In genomic region chr8:120517666-120518410, GRCm38 (mm10) we compare ENCODE assay signal across 7 mouse cellular contexts.
DNase-seq lines count a peak whose midpoint lies in the region; ATAC-seq lines count a peak whose summit lies in the region.

No protein-coding gene starts in this region.

- H3K4me3 ChIP-seq in kidney, embryonic 16.5 days (ENCODE audit: low read length): no peak overlapping the region
- H3K4me3 ChIP-seq in forebrain, embryonic 14.5 days (ENCODE audit: low read depth, low read length): no peak overlapping the region
- H3K4me3 ChIP-seq in hindbrain, embryonic 12.5 days: no peak overlapping the region
- H3K4me3 ChIP-seq in neural tube, embryonic 12.5 days: no peak overlapping the region
- H3K4me3 ChIP-seq in liver, embryonic 11.5 days (ENCODE audit: low read depth, low read length): no peak overlapping the region

- peak overlapping the region; percentile 53 for H3K27ac ChIP-seq in kidney, embryonic 16.5 days (ENCODE audit: low read length)
- H3K27ac ChIP-seq in forebrain, embryonic 14.5 days (ENCODE audit: low read depth, low read length): peak overlapping the region; percentile 39; the same call in 1 of the 2 replicates
- H3K27ac ChIP-seq in hindbrain, embryonic 12.5 days: peak overlapping the region; percentile 74
- peak overlapping the region; percentile 42; the same call in 1 of the 2 replicates for H3K27ac ChIP-seq in neural tube, embryonic 12.5 days
- H3K27ac ChIP-seq in liver, embryonic 11.5 days (ENCODE audit: low read depth, low read length): no peak overlapping the region

- H3K36me3 ChIP-seq in kidney, embryonic 16.5 days (ENCODE audit: insufficient read depth, low read length): no peaks in the 10 kb centered on the region
- no peaks in the 10 kb centered on the region for H3K36me3 ChIP-seq in forebrain, embryonic 14.5 days (ENCODE audit: control insufficient read depth, insufficient read depth, low read length)
- no peaks in the 10 kb centered on the region for H3K36me3 ChIP-seq in hindbrain, embryonic 12.5 days
- no peaks in the 10 kb centered on the region for H3K36me3 ChIP-seq in neural tube, embryonic 12.5 days
- no peaks in the 10 kb centered on the region; the same call in 1 of the 2 replicates for H3K36me3 ChIP-seq in liver, embryonic 11.5 days (ENCODE audit: control insufficient read depth, insufficient read depth, low read length)

- ATAC-seq in kidney, embryonic 16.5 days (ENCODE audit: low FRiP score, low TSS enrichment): no peak
- ATAC-seq in forebrain, embryonic 14.5 days: no peak
- no peak for ATAC-seq in hindbrain, embryonic 12.5 days (ENCODE audit: low FRiP score)
- ATAC-seq in neural tube, embryonic 12.5 days (ENCODE audit: low FRiP score, low read depth): no peak
- ATAC-seq in liver, embryonic 11.5 days (replicated peaks; ENCODE audit: low FRiP score): no peak

- DNase-seq in kidney, adult 11 months: no peak
- no peak for DNase-seq in forebrain, embryonic 14.5 days (ENCODE audit: low spot score)
- DNase-seq in liver, embryonic 11.5 days (ENCODE audit: low spot score): no peak
- no peak for DNase-seq in frontal cortex, postnatal 36 days (ENCODE audit: low spot score in 2 of 2)

- no peaks in the 10 kb centered on the region for H3K27me3 ChIP-seq in kidney, embryonic 16.5 days (ENCODE audit: insufficient read depth, low read length)
- no peaks in the 10 kb centered on the region for H3K27me3 ChIP-seq in forebrain, embryonic 14.5 days (replicated peaks; ENCODE audit: control insufficient read depth, insufficient read depth, low read length)
- no peaks in the 10 kb centered on the region for H3K27me3 ChIP-seq in hindbrain, embryonic 12.5 days
- no peaks in the 10 kb centered on the region for H3K27me3 ChIP-seq in neural tube, embryonic 12.5 days (replicated peaks)
- no peaks in the 10 kb centered on the region for H3K27me3 ChIP-seq in liver, embryonic 11.5 days (replicated peaks; ENCODE audit: control insufficient read depth, insufficient read depth, low read length)

- no peak overlapping the region for H3K9ac ChIP-seq in kidney, embryonic 16.5 days (replicated peaks; ENCODE audit: low read length)
- no peak overlapping the region for H3K9ac ChIP-seq in forebrain, embryonic 14.5 days (ENCODE audit: low read length)
- no peak overlapping the region for H3K9ac ChIP-seq in hindbrain, embryonic 12.5 days
- H3K9ac ChIP-seq in neural tube, embryonic 12.5 days: 0 out of 2 replicates have a peak overlapping the region, but pooled peaks have one; percentile 10
- H3K9ac ChIP-seq in liver, embryonic 11.5 days (ENCODE audit: low read depth, low read length): no peak overlapping the region

- no peak overlapping the region for H3K4me2 ChIP-seq in kidney, embryonic 16.5 days (replicated peaks; ENCODE audit: low read depth, low read length)
- no peak overlapping the region for H3K4me2 ChIP-seq in forebrain, embryonic 14.5 days (ENCODE audit: low read length)
- H3K4me2 ChIP-seq in hindbrain, embryonic 12.5 days (replicated peaks): 0 out of 2 replicates have a peak overlapping the region, but pooled peaks have one; percentile 13
- peak overlapping the region; percentile 29 for H3K4me2 ChIP-seq in neural tube, embryonic 12.5 days (replicated peaks)
- no peak overlapping the region for H3K4me2 ChIP-seq in liver, embryonic 11.5 days

- no peaks in the 10 kb centered on the region for H3K9me3 ChIP-seq in kidney, embryonic 16.5 days (ENCODE audit: low read length)
- H3K9me3 ChIP-seq in forebrain, embryonic 14.5 days (replicated peaks; ENCODE audit: control insufficient read depth, low read length): no peaks in the 10 kb centered on the region
- no peaks in the 10 kb centered on the region for H3K9me3 ChIP-seq in hindbrain, embryonic 12.5 days (replicated peaks)
- no peaks in the 10 kb centered on the region for H3K9me3 ChIP-seq in neural tube, embryonic 12.5 days
- no peaks in the 10 kb centered on the region for H3K9me3 ChIP-seq in liver, embryonic 11.5 days (ENCODE audit: control insufficient read depth, low read length)

- 32% methylated on average over 11 of the region's 11 CpGs for WGBS in kidney, embryonic 16.5 days
- WGBS in forebrain, embryonic 14.5 days: 45% methylated on average over 11 of the region's 11 CpGs
- 35% methylated on average over 11 of the region's 11 CpGs for WGBS in hindbrain, embryonic 12.5 days
- 21% methylated on average over 11 of the region's 11 CpGs for WGBS in neural tube, embryonic 12.5 days
- 51% methylated on average over 11 of the region's 11 CpGs for WGBS in liver, embryonic 11.5 days

- peaks cover 69% of the 10 kb centered on the region for H3K4me1 ChIP-seq in kidney, embryonic 16.5 days (ENCODE audit: insufficient read depth, low read length)
- H3K4me1 ChIP-seq in forebrain, embryonic 14.5 days (ENCODE audit: control insufficient read depth, insufficient read depth, low read length): peaks cover 89% of the 10 kb centered on the region
- H3K4me1 ChIP-seq in hindbrain, embryonic 12.5 days: peaks cover 99% of the 10 kb centered on the region
- peaks cover 99% of the 10 kb centered on the region for H3K4me1 ChIP-seq in neural tube, embryonic 12.5 days
- peaks cover 80% of the 10 kb centered on the region for H3K4me1 ChIP-seq in liver, embryonic 11.5 days (replicated peaks; ENCODE audit: control insufficient read depth, insufficient read depth, low read length)

Comparison
In these comparisons a context has a peak if more than half of its experiments do, and no peak if none do; other contexts are left out.
1. H3K4me2 ChIP-seq: peak in hindbrain, embryonic 12.5 days (single experiment) and neural tube, embryonic 12.5 days (single experiment); none in kidney, embryonic 16.5 days (single experiment), forebrain, embryonic 14.5 days (single experiment) and liver, embryonic 11.5 days (single experiment).